Mouse (Mus musculus) midbrain, embryonic 10.5 days (tissue): ENCODE data around the gene Suox. TPM values are rescaled to one million over a fixed set of nuclear protein-coding genes. Genes with fewer than 3 reads are reported as not detected.

Experiments
- DNase-seq: peaks from one replicate; pipeline ENCODE4 v3.0.0-alpha.2; 2017; ENCODE audit warnings: low spot score
- H3K27ac ChIP-seq: fragments of 300-500 bp; sonication (generic); replicated peaks from 2 replicates; pipeline ENCODE4 v1.5.1; 2016; ENCODE audit warnings: mild to moderate bottlenecking
- H3K27me3 ChIP-seq: fragments of 300-500 bp; sonication (generic); 2 replicates; pipeline ENCODE4 v1.6.1; 2016; ENCODE audit warnings: low read depth, mild to moderate bottlenecking; ENCODE audit not compliant: poor library complexity, severe bottlenecking
- H3K36me3 ChIP-seq: fragments of 300-500 bp; sonication (generic); 2 replicates; pipeline ENCODE4 v1.6.1; 2016; ENCODE audit warnings: mild to moderate bottlenecking, moderate library complexity
- H3K4me1 ChIP-seq: fragments of 300-500 bp; sonication (generic); 2 replicates; pipeline ENCODE4 v1.6.1; 2016
- H3K4me3 ChIP-seq: fragments of 300-500 bp; sonication (generic); 2 replicates; pipeline ENCODE4 v1.5.1; 2016; ENCODE audit warnings: mild to moderate bottlenecking, moderate library complexity
- H3K9me3 ChIP-seq: fragments of 300-500 bp; sonication (generic); replicated peaks from 2 replicates; pipeline ENCODE4 v1.6.1; 2016; ENCODE audit warnings: mild to moderate bottlenecking
- WGBS: fragments of 180-500 bp; shearing (Covaris S2); methylation state at CpG from one replicate; pipeline ENCODE4 v1.1.7; 2016; 5-methylcytosine and 5-hydroxymethylcytosine counted together
- polyA plus RNA-seq: library from polyadenylated mRNA; unstranded; fragments of >200 nt; fragmentation: Nextera tagmentation; extraction: Ambion mirVana; gene quantifications from 2 replicates; pipeline ENCODE4 v1.2.1, GENCODE M21; 2016

Gene Suox
- polyA plus RNA-seq, 1 experiment from 2014 or later, result 13.9 TPM

DNA sequence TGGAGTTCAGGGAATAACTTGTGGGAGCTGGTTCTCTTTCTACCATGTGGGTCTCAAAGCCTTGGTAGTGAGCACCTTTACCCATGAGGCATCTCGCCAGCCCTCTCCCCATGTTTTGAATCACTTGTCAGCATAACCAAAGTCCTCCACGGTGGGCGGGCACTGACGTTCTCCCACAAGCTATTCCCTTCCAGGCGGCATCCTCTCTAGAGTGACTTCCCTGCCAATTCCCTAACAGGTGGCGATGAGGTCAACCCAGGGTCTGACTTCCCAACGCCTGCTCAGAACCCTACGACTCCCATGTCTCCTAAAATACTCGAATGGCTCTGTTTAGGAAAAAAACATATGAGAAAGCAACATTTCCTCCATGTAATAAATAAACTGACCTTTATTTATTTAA lies 16.0 kb downstream of the Suox start:
- no peaks in the 10 kb centered on the region for H3K36me3 ChIP-seq
- H3K4me3 ChIP-seq, result no peak overlapping the region
- no peak for DNase-seq
- H3K9me3 ChIP-seq, result no peaks in the 10 kb centered on the region
- 62% methylated on average over 9 of the region's 9 CpGs for WGBS
- H3K27ac ChIP-seq, result no peak overlapping the region
- H3K27me3 ChIP-seq, result 0 out of 2 replicates have a peak, but pooled peaks cover 3% of the 10 kb centered on the region
- H3K4me1 ChIP-seq, result peaks cover 6% of the 10 kb centered on the region

- Histone ChIP-seq H3K9me3 (no peaks in the 10 kb centered on the region), H3K36me3 (no peaks in the 10 kb centered on the region), H3K4me1 (peaks cover 6% of the 10 kb centered on the region), H3K27me3 (0 out of 2 replicates have a peak, but pooled peaks cover 3% of the 10 kb centered on the region), H3K4me3 (no peak overlapping the region), H3K27ac (no peak overlapping the region)
- WGBS, result 86% methylated on average over 1 of the region's 1 CpGs
- no peak for DNase-seq
Measured at GRCm38 (mm10) chr10:128656731-128657130, 17.1 kb downstream of the Suox start.

DNA sequence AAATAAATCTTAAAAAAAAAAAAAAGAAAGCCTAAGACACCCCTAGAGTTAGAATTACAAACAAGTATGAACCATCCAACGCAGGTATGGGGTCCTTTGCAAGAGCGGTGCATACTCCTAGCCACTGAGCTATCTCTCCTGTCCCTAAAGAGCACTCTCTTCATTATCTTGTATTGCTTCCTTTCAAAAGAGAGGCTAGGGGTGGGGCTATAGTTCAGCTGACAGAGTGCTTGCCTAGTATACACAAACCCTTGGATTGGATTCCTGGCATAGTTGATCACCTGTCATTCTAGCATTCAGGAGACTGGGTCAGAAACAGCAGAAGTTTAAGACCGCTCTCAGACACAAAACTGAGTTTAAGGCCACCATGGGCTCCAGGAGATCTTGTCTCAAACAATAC lies 18.6 kb downstream of the Suox start:
- H3K27me3 ChIP-seq, result 0 out of 2 replicates have a peak, but pooled peaks cover 3% of the 10 kb centered on the region
- no peak overlapping the region for H3K27ac ChIP-seq
- H3K36me3 ChIP-seq, result no peaks in the 10 kb centered on the region
- no peak for DNase-seq
- H3K4me3 ChIP-seq, result no peak overlapping the region
- no peaks in the 10 kb centered on the region for H3K9me3 ChIP-seq
- H3K4me1 ChIP-seq, result peaks cover 6% of the 10 kb centered on the region
- WGBS, result 83% methylated on average over 3 of the region's 3 CpGs

GRCm38 (mm10) chr10:128653866-128654265 lies 20.0 kb downstream of the Suox start:
- DNase-seq, result no peak
- H3K27ac ChIP-seq, result no peak overlapping the region

GRCm38 (mm10) chr10:128646139-128647089 lies 27.5 kb downstream of the Suox start:
- peaks cover 6% of the 10 kb centered on the region for H3K36me3 ChIP-seq
- peak; percentile 62 for DNase-seq
- H3K27ac ChIP-seq, result peak overlapping the region; percentile 81
- peaks cover 18% of the 10 kb centered on the region for H3K27me3 ChIP-seq
- peaks cover 38% of the 10 kb centered on the region for H3K4me1 ChIP-seq
- WGBS, result 5% methylated on average over 12 of the region's 13 CpGs
- no peaks in the 10 kb centered on the region for H3K9me3 ChIP-seq
- H3K4me3 ChIP-seq, result peak overlapping the region; percentile 61

More at GRCm38 (mm10) chr10:128653866-128654265, 20.0 kb downstream of the Suox start:
- WGBS, result 78% methylated on average over 4 of the region's 4 CpGs
- no peaks in the 10 kb centered on the region for H3K9me3 ChIP-seq
- H3K27me3 ChIP-seq, result no peaks in the 10 kb centered on the region
- H3K36me3 ChIP-seq, result no peaks in the 10 kb centered on the region
- no peak overlapping the region for H3K4me3 ChIP-seq
- H3K4me1 ChIP-seq, result no peaks in the 10 kb centered on the region; the same call in 1 of the 2 replicates

- Histone ChIP-seq H3K27ac (peak within 1 kb of the TSS; percentile 81), H3K36me3 (peaks cover 16% of the 10 kb centered on the region)
Measured at GRCm38 (mm10) chr10:128645111-128646011, 28.5 kb downstream of the Suox start, which contains the start of gene Ikzf4. Gene Ikzf4 (minus strand): TSS chr10:128645991.

GRCm38 (mm10) chr10:128642749-128643148 lies 31.1 kb downstream of the Suox start:
- H3K27me3 ChIP-seq, result peaks cover 18% of the 10 kb centered on the region
- no peak overlapping the region for H3K27ac ChIP-seq
- no peak overlapping the region for H3K4me3 ChIP-seq
- 88% methylated on average over 6 of the region's 6 CpGs for WGBS
- H3K9me3 ChIP-seq, result no peaks in the 10 kb centered on the region
- peaks cover 38% of the 10 kb centered on the region for H3K4me1 ChIP-seq
- H3K36me3 ChIP-seq, result peaks cover 36% of the 10 kb centered on the region
- DNase-seq, result no peak

More at GRCm38 (mm10) chr10:128645111-128646011, 28.5 kb downstream of the Suox start, which contains the start of gene Ikzf4:
- H3K4me3 ChIP-seq, result peak within 1 kb of the TSS; percentile 61
- H3K9me3 ChIP-seq, result no peaks in the 10 kb centered on the region
- 3% methylated on average over 35 of the region's 36 CpGs for WGBS
- DNase-seq, result peak; percentile 63
- peaks cover 18% of the 10 kb centered on the region for H3K27me3 ChIP-seq
- peaks cover 38% of the 10 kb centered on the region for H3K4me1 ChIP-seq

DNA sequence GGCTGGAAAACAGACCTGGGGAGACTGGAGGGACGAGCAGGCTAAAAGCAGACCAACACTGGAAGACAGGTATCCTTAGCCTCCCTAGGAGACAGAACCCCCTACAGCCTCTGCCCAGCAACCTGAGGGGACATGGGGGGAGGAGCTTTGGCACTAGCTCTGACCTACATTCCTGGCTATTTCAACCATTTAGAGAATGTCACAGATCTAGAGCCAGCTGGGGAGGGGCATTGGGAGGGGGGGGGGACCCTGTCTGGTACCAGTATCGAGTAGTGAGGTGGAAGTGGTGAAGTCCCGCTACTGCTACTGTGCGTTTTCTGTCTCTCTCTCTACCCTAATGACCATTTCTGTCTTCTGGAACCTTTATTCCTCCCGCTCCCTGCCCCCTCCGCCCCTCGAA lies 32.0 kb downstream of the Suox start:
- DNase-seq, result no peak
- H3K9me3 ChIP-seq, result no peaks in the 10 kb centered on the region

DNA sequence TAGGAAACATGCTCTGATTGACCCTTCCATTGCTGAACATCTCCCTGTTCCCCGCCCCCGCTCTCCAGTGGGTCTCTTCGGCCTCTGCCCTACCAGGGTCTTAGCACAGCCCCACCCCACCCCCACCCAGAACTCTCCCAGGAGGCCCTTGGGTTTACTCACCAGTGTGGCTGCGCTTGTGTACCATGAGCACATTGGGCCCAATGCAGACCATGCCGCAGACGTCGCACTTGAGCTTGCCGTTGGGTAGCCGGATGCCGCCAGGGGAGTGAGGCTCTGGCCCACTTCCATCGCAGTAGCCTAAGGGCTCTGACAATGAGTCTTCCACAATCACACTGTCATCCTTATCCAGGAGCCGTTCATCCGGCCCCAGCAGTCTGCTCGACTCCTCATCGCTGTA lies 33.0 kb downstream of the Suox start:
- 94% methylated on average over 15 of the region's 15 CpGs for WGBS
- H3K9me3 ChIP-seq, result no peaks in the 10 kb centered on the region
- H3K27ac ChIP-seq, result no peak overlapping the region
- H3K27me3 ChIP-seq, result peaks cover 18% of the 10 kb centered on the region
- no peak overlapping the region for H3K4me3 ChIP-seq
- H3K36me3 ChIP-seq, result peaks cover 42% of the 10 kb centered on the region
- no peak for DNase-seq
- H3K4me1 ChIP-seq, result peaks cover 36% of the 10 kb centered on the region

More for the DNA sequence above, 32.0 kb downstream of the Suox start:
- Histone ChIP-seq H3K27me3 (peaks cover 18% of the 10 kb centered on the region), H3K4me3 (no peak overlapping the region), H3K36me3 (peaks cover 36% of the 10 kb centered on the region), H3K4me1 (peaks cover 40% of the 10 kb centered on the region), H3K27ac (no peak overlapping the region)
- WGBS, result 81% methylated on average over 7 of the region's 7 CpGs

DNA sequence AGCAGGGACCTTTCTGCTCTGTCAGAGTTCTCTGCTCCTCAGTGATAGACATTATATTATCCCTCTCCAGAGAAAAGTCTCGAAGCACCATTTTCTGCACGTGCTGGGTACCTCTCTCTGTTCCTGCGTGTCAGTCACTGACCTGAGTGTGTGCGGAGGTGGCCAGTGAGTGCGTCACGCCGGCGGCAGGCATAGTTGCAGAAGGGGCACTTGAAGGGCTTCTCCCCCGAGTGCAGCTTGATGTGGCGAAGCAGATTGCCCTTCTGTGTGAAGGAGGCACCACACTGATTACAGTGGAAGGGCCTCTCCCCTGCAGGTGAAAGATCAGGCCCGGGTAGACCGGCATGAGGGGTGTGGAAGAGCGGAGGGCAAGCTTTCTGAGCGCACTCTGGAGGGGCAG lies 33.9 kb downstream of the Suox start:
- 88% methylated on average over 14 of the region's 14 CpGs for WGBS
- Histone ChIP-seq H3K4me3 (no peak overlapping the region), H3K9me3 (no peaks in the 10 kb centered on the region), H3K36me3 (peaks cover 51% of the 10 kb centered on the region), H3K27me3 (peaks cover 13% of the 10 kb centered on the region), H3K4me1 (peaks cover 28% of the 10 kb centered on the region), H3K27ac (no peak overlapping the region)
- no peak for DNase-seq

GRCm38 (mm10) chr10:128637011-128637410 lies 36.9 kb downstream of the Suox start:
- no peaks in the 10 kb centered on the region for H3K27me3 ChIP-seq
- WGBS, result 7% methylated on average over 11 of the region's 11 CpGs
- DNase-seq, result peak; percentile 41
- H3K36me3 ChIP-seq, result peaks cover 63% of the 10 kb centered on the region
- peaks cover 15% of the 10 kb centered on the region for H3K4me1 ChIP-seq
- H3K4me3 ChIP-seq, result peak overlapping the region; percentile 9; the same call in 1 of the 2 replicates
- peak overlapping the region; percentile 24 for H3K27ac ChIP-seq
- H3K9me3 ChIP-seq, result no peaks in the 10 kb centered on the region

- peaks cover 20% of the 10 kb centered on the region for H3K4me1 ChIP-seq
- no peak for DNase-seq
- H3K27ac ChIP-seq, result peak overlapping the region; percentile 24
- peaks cover 60% of the 10 kb centered on the region for H3K36me3 ChIP-seq
- 49% methylated on average over 6 of the region's 6 CpGs for WGBS
- no peaks in the 10 kb centered on the region for H3K27me3 ChIP-seq
- no peaks in the 10 kb centered on the region for H3K9me3 ChIP-seq
- H3K4me3 ChIP-seq, result peak overlapping the region; percentile 9; the same call in 1 of the 2 replicates
Measured at GRCm38 (mm10) chr10:128636561-128636960, 37.3 kb downstream of the Suox start.
